Mouse (Mus musculus): ENCODE measurements at regions not wholly inside any gene's neighbourhood (a gene's known extent, or its start where the extent isn't known, plus 50 kb on each side); places are given as distances from the start of the nearest gene placed in this dataset.
A peak's percentile ranks its signal among the peaks of the same experiment; 100 is the strongest.

- no peak for TF ChIP-seq ELF1 (IDR thresholded peaks at IDR 0.05; ENCODE audit: low read depth, low read length)
- no peak for TF ChIP-seq E2F4 (IDR thresholded peaks at IDR 0.05; ENCODE audit: insufficient replicate concordance, low read depth, low read length)
- TF ChIP-seq MAFK (IDR thresholded peaks at IDR 0.05; ENCODE audit: insufficient replicate concordance, low read length), result no peak
- TF ChIP-seq HCFC1 (IDR thresholded peaks at IDR 0.05; ENCODE audit: low read depth, low read length), result no peak
- TF ChIP-seq ZNF384 (IDR thresholded peaks at IDR 0.05; ENCODE audit: low read depth, low read length), result no peak
- no peak for TF ChIP-seq IRF4 (IDR thresholded peaks at IDR 0.05; ENCODE audit: low read depth, low read length)
- TF ChIP-seq TCF12 (IDR thresholded peaks at IDR 0.05; ENCODE audit: low read depth, low read length), result no peak
- TF ChIP-seq POLR2AphosphoS2 (IDR thresholded peaks at IDR 0.05; ENCODE audit: low read depth, low read length), result no peak
- no peak for TF ChIP-seq MXI1 (IDR thresholded peaks at IDR 0.05; ENCODE audit: low read depth, low read length)
- TF ChIP-seq MAX (IDR thresholded peaks at IDR 0.05; ENCODE audit: low read length), result no peak
- TF ChIP-seq RCOR1 (conservative IDR thresholded peaks at IDR 0.05; ENCODE audit: low read depth, low read length), result no peak
- no peak for TF ChIP-seq ZKSCAN1 (IDR thresholded peaks at IDR 0.05; ENCODE audit: borderline replicate concordance, low read depth, low read length)
- no peaks in the 10 kb centered on the region for H3K27me3 ChIP-seq (replicated peaks)
- dilution Hi-C loops (cut with MboI; ENCODE audit: extremely low pct_ligation_motif_present, extremely low pct_unique_long_range_greater_than_20kb, low sequenced_read_pairs), result no loop called here
Observed at GRCm38 (mm10) chr5:97697581-97698134, 240.8 kb upstream of the Gk2 start.

GRCm38 (mm10) chr5:97693333-97693940 is 236.6 kb upstream of the Gk2 start:
- in situ Hi-C loops (cut with MboI; ENCODE audit: low pct_ligation_motif_present, low pct_unique_long_range_greater_than_20kb, low sequenced_read_pairs) (no loop called here), dilution Hi-C loops (cut with MboI; ENCODE audit: extremely low pct_ligation_motif_present, extremely low pct_unique_long_range_greater_than_20kb, low sequenced_read_pairs) (no loop called here)
- Histone ChIP-seq H3K4me2 (ENCODE audit: insufficient read depth, low read depth, poor library complexity, severe bottlenecking) (0 out of 2 replicates have a peak overlapping the region, but pooled peaks have one; percentile 29), H3K27ac (ENCODE audit: insufficient read depth, low read depth) (no peak overlapping the region), H3K9ac (ENCODE audit: insufficient read depth, low read depth) (no peak overlapping the region), H3K27me3 (replicated peaks) (no peaks in the 10 kb centered on the region), H3K4me1 (ENCODE audit: control insufficient read depth in 1 of 2, insufficient read depth in 2 of 2) (peaks cover 0 to 6% of the 10 kb centered on the region in 2 experiments; a peak in 1 of 4 replicates), H3K9me3 (replicated peaks; ENCODE audit: low read length) (no peaks in the 10 kb centered on the region), H3K79me2 (replicated peaks; ENCODE audit: control insufficient read depth, extremely low read depth, insufficient read depth, poor library complexity, severe bottlenecking) (no peaks in the 10 kb centered on the region), H3K4me3 (replicated peaks in 1 of 3; ENCODE audit: low read depth in 2 of 3, low read length in 2 of 3, poor library complexity in 1 of 3) (no peak overlapping the region), H3K36me3 (replicated peaks in 1 of 2; ENCODE audit: control insufficient read depth in 1 of 2, insufficient read depth in 1 of 2, low read length in 1 of 2) (no peaks in the 10 kb centered on the region)
- TF ChIP-seq CHD1 (IDR thresholded peaks at IDR 0.05; ENCODE audit: low read depth, low read length), result no peak
- TF ChIP-seq EP300 (IDR thresholded peaks at IDR 0.05; ENCODE audit: low read length), result peak; percentile 46
- peak; percentile 29 for DNase-seq (ENCODE audit: extremely low read depth)

More at GRCm38 (mm10) chr5:97697581-97698134, 240.8 kb upstream of the Gk2 start:
- in situ Hi-C loops (cut with MboI; ENCODE audit: low pct_ligation_motif_present, low pct_unique_long_range_greater_than_20kb, low sequenced_read_pairs), result no loop called here
- no peak for DNase-seq (ENCODE audit: extremely low read depth)
- Histone ChIP-seq H3K36me3 (replicated peaks in 1 of 2; ENCODE audit: control insufficient read depth in 1 of 2, insufficient read depth in 1 of 2, low read length in 1 of 2) (no peaks in the 10 kb centered on the region), H3K4me1 (ENCODE audit: control insufficient read depth in 1 of 2, insufficient read depth in 2 of 2) (peaks cover 0 to 6% of the 10 kb centered on the region in 2 experiments; a peak in 2 of 4 replicates), H3K4me2 (ENCODE audit: insufficient read depth, low read depth, poor library complexity, severe bottlenecking) (no peak overlapping the region), H3K9ac (ENCODE audit: insufficient read depth, low read depth) (no peak overlapping the region), H3K9me3 (replicated peaks; ENCODE audit: low read length) (no peaks in the 10 kb centered on the region), H3K27ac (ENCODE audit: insufficient read depth, low read depth) (no peak overlapping the region), H3K4me3 (replicated peaks in 1 of 3; ENCODE audit: low read depth in 2 of 3, low read length in 2 of 3, poor library complexity in 1 of 3) (no peak overlapping the region), H3K79me2 (replicated peaks; ENCODE audit: control insufficient read depth, extremely low read depth, insufficient read depth, poor library complexity, severe bottlenecking) (no peaks in the 10 kb centered on the region)
